Mouse (Mus musculus) brown adipose tissue, adult 24 weeks (tissue): ENCODE measurements around the gene AK157302. TPM values are rescaled to one million over a fixed set of nuclear protein-coding genes. Genes with fewer than 3 reads are reported as not detected.
"Not testable (repeated sequence)": the region's sequence is repeated elsewhere in the genome, so short reads cannot be mapped to it uniquely, and the experiment has no call there.

Source experiments
- H3K27ac ChIP-seq: fragments of 200-500 bp; replicated peaks from 2 replicates; pipeline ENCODE4 v1.5.1; 2012; ENCODE audit warnings: low read depth, mild to moderate bottlenecking, low read length
- H3K4me1 ChIP-seq: fragments of 200-500 bp; 2 replicates; pipeline ENCODE4 v1.6.1; 2012; ENCODE audit warnings: low read length, mixed read lengths; ENCODE audit not compliant: control insufficient read depth, insufficient read depth, insufficient read length
- H3K4me3 ChIP-seq: fragments of 200-500 bp; 2 replicates; pipeline ENCODE4 v1.5.1; 2012; ENCODE audit warnings: low read depth, mild to moderate bottlenecking, low read length, moderate library complexity; ENCODE audit not compliant: insufficient read depth
- polyA plus RNA-seq: library from polyadenylated mRNA; stranded (reverse); fragments of >200 nt; gene quantifications from 2 replicates; pipeline ENCODE4 v1.2.4, GENCODE M21; 2012; ENCODE audit not compliant: missing spikeins, insufficient read depth, insufficient read length

The AK157302 gene
- polyA plus RNA-seq, 1 experiment, result 1.6 TPM

GRCm38 (mm10) chr13:21492847-21493246 is 2.2 kb upstream of the AK157302 start:
- no peak overlapping the region for H3K4me3 ChIP-seq
- no peaks in the 10 kb centered on the region for H3K4me1 ChIP-seq
- H3K27ac ChIP-seq, result no peak overlapping the region

- H3K4me3 ChIP-seq, H3K27ac ChIP-seq, H3K4me1 ChIP-seq: not testable (repeated sequence)
These were observed 6.2 kb downstream of the AK157302 start, which contains the start of gene Gm11273 for GRCm38 (mm10) chr13:21501182-21501581. Gene Gm11273 (minus strand): TSS chr13:21501418.

GRCm38 (mm10) chr13:21502296-21502695 is 7.3 kb downstream of the AK157302 start:
- H3K4me3 ChIP-seq, result no peak overlapping the region
- H3K4me1 ChIP-seq, result no peaks in the 10 kb centered on the region
- H3K27ac ChIP-seq, result no peak overlapping the region

- H3K27ac ChIP-seq, result peak overlapping the region; percentile 74
- no peaks in the 10 kb centered on the region for H3K4me1 ChIP-seq
- peak overlapping the region; percentile 83 for H3K4me3 ChIP-seq
These were observed 11.2 kb downstream of the AK157302 start for GRCm38 (mm10) chr13:21506221-21506649.

- Histone ChIP-seq H3K4me1 (peaks cover 4% of the 10 kb centered on the region; the same call in 1 of the 2 replicates), H3K4me3 (no peak overlapping the region), H3K27ac (no peak overlapping the region)
These were observed 35.1 kb downstream of the AK157302 start for GRCm38 (mm10) chr13:21530136-21530535.

- Histone ChIP-seq H3K27ac (peak within 1 kb of the TSS; percentile 72), H3K4me3 (peak within 1 kb of the TSS; percentile 99), H3K4me1 (peaks cover 4% of the 10 kb centered on the region; the same call in 1 of the 2 replicates)
These were observed 35.8 kb downstream of the AK157302 start, which contains the start of gene Zkscan8 for GRCm38 (mm10) chr13:21530781-21531201. Gene Zkscan8 (minus strand): TSS chr13:21531120.

GRCm38 (mm10) chr13:21542708-21543107 is 47.7 kb downstream of the AK157302 start, which contains the start of gene Olfr1366:
Gene Olfr1366 (minus strand): TSS chr13:21542808.
- H3K27ac ChIP-seq, result no peak within 1 kb of the TSS
- no peak within 1 kb of the TSS for H3K4me3 ChIP-seq
- H3K4me1 ChIP-seq, result no peaks in the 10 kb centered on the region

Other genes with a start within 250 kb of the AK157302 start
- gene Gpx5, start 202.5 kb upstream of the AK157302 start, polyA plus RNA-seq, result not detected in 2 replicates
- not detected in 2 replicates for gene Gpx6, start 183.1 kb upstream of the AK157302 start, polyA plus RNA-seq
- gene Olfr1367, start 148.3 kb upstream of the AK157302 start, polyA plus RNA-seq, result not detected in 2 replicates
- gene Zscan12, start 132.4 kb upstream of the AK157302 start, polyA plus RNA-seq, result 2.5 and 3.3 TPM in 2 replicates
- 22.9 and 36.8 TPM in 2 replicates for gene Zkscan3, start 92.5 kb upstream of the AK157302 start, polyA plus RNA-seq
- gene Pgbd1, start 54.2 kb upstream of the AK157302 start, polyA plus RNA-seq, result 0.42 TPM in 1 of 2 replicates, not detected in the other
- 16.1 and 18.3 TPM in 2 replicates for gene Zscan26, start 41.5 kb upstream of the AK157302 start, polyA plus RNA-seq
- 1.3 and 2.5 TPM in 2 replicates for gene Nkapl, start 26.7 kb upstream of the AK157302 start, polyA plus RNA-seq
- gene Zkscan4, start 16.3 kb upstream of the AK157302 start, polyA plus RNA-seq, result 1.7 and 2.2 TPM in 2 replicates
- not detected in 2 replicates for gene Gm10065, start 15.8 kb upstream of the AK157302 start, polyA plus RNA-seq
- 124 and 176 TPM in 2 replicates for gene Gm11273, start 6.2 kb downstream of the AK157302 start, polyA plus RNA-seq
- gene Zkscan8, start 35.9 kb downstream of the AK157302 start, polyA plus RNA-seq, result 6.0 and 6.4 TPM in 2 replicates
- gene Olfr1366, start 47.6 kb downstream of the AK157302 start, polyA plus RNA-seq, result not detected in 2 replicates
- gene Olfr1535, start 64.7 kb downstream of the AK157302 start, polyA plus RNA-seq, result not detected in 2 replicates
- not detected in 2 replicates for gene Olfr1364, start 86.5 kb downstream of the AK157302 start, polyA plus RNA-seq
- gene Olfr1362, start 118.8 kb downstream of the AK157302 start, polyA plus RNA-seq, result not detected in 2 replicates
- not detected in 2 replicates for gene Olfr11, start 147.3 kb downstream of the AK157302 start, polyA plus RNA-seq
- not detected in 2 replicates for gene Olfr1361, start 168.2 kb downstream of the AK157302 start, polyA plus RNA-seq
- not detected in 2 replicates for gene Olfr1360, start 182.2 kb downstream of the AK157302 start, polyA plus RNA-seq
- not detected in 2 replicates for gene Olfr1359, start 202.9 kb downstream of the AK157302 start, polyA plus RNA-seq
- not detected in 2 replicates for gene Hist1h2bl, start 220.9 kb downstream of the AK157302 start, polyA plus RNA-seq
- not detected in 2 replicates for gene Hist1h2ai, start 221.2 kb downstream of the AK157302 start, polyA plus RNA-seq
- gene Hist1h3h, start 222.4 kb downstream of the AK157302 start, polyA plus RNA-seq, result not detected in 2 replicates
- gene Hist1h2bm, start 226.8 kb downstream of the AK157302 start, polyA plus RNA-seq, result not detected in 2 replicates
- gene Hist1h4j, start 239.8 kb downstream of the AK157302 start, polyA plus RNA-seq, result not detected in 2 replicates